Comparison of ENCODE assay signal across 9 mouse cellular contexts in the genomic region with DNA sequence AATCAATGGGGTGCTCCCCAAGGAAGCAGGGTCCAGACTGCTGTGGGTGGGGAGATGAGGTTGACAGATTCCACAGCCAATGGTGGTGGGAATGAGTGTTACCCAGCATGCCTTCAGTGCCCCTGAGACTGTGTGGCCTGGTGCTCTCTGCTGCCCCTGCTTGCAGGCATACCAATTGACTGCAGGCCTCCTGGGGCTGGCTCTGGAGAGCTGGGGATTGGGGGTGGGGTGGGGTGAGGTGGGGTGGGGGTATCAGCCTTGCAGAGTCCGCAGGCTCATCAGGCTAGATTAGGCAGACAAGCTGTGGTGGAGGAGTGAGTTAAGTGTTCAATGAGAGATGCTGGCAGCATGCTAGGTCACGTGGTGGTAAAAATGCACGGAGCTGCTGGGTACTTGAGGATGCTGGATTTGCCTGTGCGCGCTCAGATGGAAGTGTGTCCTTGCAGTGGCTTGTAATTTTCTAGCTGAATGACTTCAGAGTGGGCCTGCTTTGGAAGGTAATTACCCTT. TPM values are rescaled to one million over a fixed set of nuclear protein-coding genes. Genes with fewer than 3 reads are reported as not detected.
DNase-seq lines count a peak whose midpoint lies in the region; ATAC-seq lines count a peak whose summit lies in the region.
"Had no signal": no experiment of that assay in that cellular context is flagged by ENCODE, and none has a peak within 500 bp of the region (broad histone marks: within the 10 kb centered on the region; RNA-seq: fewer than 3 reads in every experiment).

No protein-coding gene starts in this region.

- no peaks in the 10 kb centered on the region for H3K9me3 ChIP-seq in embryonic facial prominence, embryonic 13.5 days
- H3K9me3 ChIP-seq in hindbrain, embryonic 15.5 days = no peaks in the 10 kb centered on the region

- peak overlapping the region; percentile 68 for H3K27ac ChIP-seq in embryonic facial prominence, embryonic 13.5 days
- H3K27ac ChIP-seq in hindbrain, embryonic 15.5 days (replicated peaks) = peak overlapping the region; percentile 50

- ATAC-seq in embryonic facial prominence, embryonic 13.5 days (ENCODE audit: insufficient number of reproducible peaks, insufficient read depth, low FRiP score, low TSS enrichment, low read depth) = peak; percentile 52
- peak; percentile 75 for ATAC-seq in hindbrain, embryonic 15.5 days (ENCODE audit: low FRiP score, low read depth)
- peak; percentile 35 for ATAC-seq in megakaryocyte progenitor cell, adult 5-6 weeks (replicated peaks; ENCODE audit: poor library complexity)
- ATAC-seq: Patski had no signal

- H3K4me2 ChIP-seq in embryonic facial prominence, embryonic 13.5 days = no peak overlapping the region
- H3K4me2 ChIP-seq in hindbrain, embryonic 15.5 days = no peak overlapping the region

- 36% methylated on average over 5 of the region's 5 CpGs for WGBS in embryonic facial prominence, embryonic 13.5 days
- 38% methylated on average over 5 of the region's 5 CpGs for WGBS in hindbrain, embryonic 15.5 days

- no peak overlapping the region for H3K4me3 ChIP-seq in embryonic facial prominence, embryonic 13.5 days
- H3K4me3 ChIP-seq in hindbrain, embryonic 15.5 days = no peak overlapping the region

- no peaks in the 10 kb centered on the region for H3K36me3 ChIP-seq in embryonic facial prominence, embryonic 13.5 days
- no peaks in the 10 kb centered on the region for H3K36me3 ChIP-seq in hindbrain, embryonic 15.5 days

- no peaks in the 10 kb centered on the region for H3K27me3 ChIP-seq in embryonic facial prominence, embryonic 13.5 days
- no peaks in the 10 kb centered on the region for H3K27me3 ChIP-seq in hindbrain, embryonic 15.5 days
- H3K27me3 ChIP-seq: Patski had no signal

- peak; percentile 65 for DNase-seq in layer of hippocampus, adult 9-11 months
- no peak for DNase-seq in layer of hippocampus, postnatal 10 days (ENCODE audit: low spot score in 2 of 2)
- no peak for DNase-seq in adrenal gland, postnatal 10 days
- no peak for DNase-seq in adrenal gland, postnatal 36 days
- no peak for DNase-seq in B cell, adult 2 months

- peaks cover 25% of the 10 kb centered on the region for H3K4me1 ChIP-seq in embryonic facial prominence, embryonic 13.5 days
- peaks cover 17% of the 10 kb centered on the region for H3K4me1 ChIP-seq in hindbrain, embryonic 15.5 days (replicated peaks)

- no peak overlapping the region for H3K9ac ChIP-seq in embryonic facial prominence, embryonic 13.5 days
- no peak overlapping the region for H3K9ac ChIP-seq in hindbrain, embryonic 15.5 days

RNA-seq across cellular contexts. Expression of a gene that starts 28.6 kb away (rescaled TPM):
- 100 to 1,000 TPM; 120 to 129 TPM for total RNA-seq in layer of hippocampus, postnatal 10 days (2021)
- 19.1 and 19.7 TPM in 2 replicates for polyA plus RNA-seq in embryonic facial prominence, embryonic 13.5 days (2015; fragmentation: Nextera tagmentation; extraction: Ambion mirVana)
- 54.3 and 59.0 TPM in 2 replicates for polyA plus RNA-seq in hindbrain, embryonic 15.5 days (2015; fragmentation: Nextera tagmentation; extraction: Ambion mirVana)
- total RNA-seq in megakaryocyte progenitor cell, adult 5-6 weeks (2015) = 1.7 and 1.9 TPM in 2 replicates
- total RNA-seq in megakaryocyte progenitor cell, adult 5-6 weeks (2017) = 1.6 and 2.7 TPM in 2 replicates
- 100 to 1,000 TPM; 277 to 282 TPM for total RNA-seq in adrenal gland, postnatal 10 days (2021)
- total RNA-seq in adrenal gland, postnatal 36 days (2021) = 100 to 1,000 TPM; 160 to 194 TPM

Comparison
In these comparisons a context has a peak if more than half of its experiments do, and no peak if none do; other contexts are left out.
1. RNA of a gene that starts 28.6 kb away (total RNA-seq): 277 to 282 TPM in adrenal gland, postnatal 10 days, 160 to 194 TPM in adrenal gland, postnatal 36 days and 120 to 129 TPM in layer of hippocampus, postnatal 10 days; 1.6 to 2.7 TPM in megakaryocyte progenitor cell, adult 5-6 weeks; every median in the first group is over 10 times any median in the second.
2. Peak in every context shown above with its lines, with median percentiles within 50 percentile points of each other: ATAC-seq.